Mouse (Mus musculus) olfactory bulb, adult 2 months (tissue): Measurements from ENCODE around the gene Sstr5.

Source experiments
- CTCF ChIP-seq: fragments of 200-500 bp; IDR thresholded peaks from 2 replicates; pipeline ENCODE4 v1.5.1; 2012; ENCODE audit warnings: low read depth, mild to moderate bottlenecking, low read length, moderate library complexity; ENCODE audit not compliant: insufficient read depth
- POLR2A ChIP-seq: fragments of 200-500 bp; IDR thresholded peaks from 2 replicates; pipeline ENCODE4 v1.6.1; 2012; ENCODE audit warnings: mild to moderate bottlenecking, low read depth, low read length, moderate library complexity; ENCODE audit not compliant: insufficient read depth

DNA sequence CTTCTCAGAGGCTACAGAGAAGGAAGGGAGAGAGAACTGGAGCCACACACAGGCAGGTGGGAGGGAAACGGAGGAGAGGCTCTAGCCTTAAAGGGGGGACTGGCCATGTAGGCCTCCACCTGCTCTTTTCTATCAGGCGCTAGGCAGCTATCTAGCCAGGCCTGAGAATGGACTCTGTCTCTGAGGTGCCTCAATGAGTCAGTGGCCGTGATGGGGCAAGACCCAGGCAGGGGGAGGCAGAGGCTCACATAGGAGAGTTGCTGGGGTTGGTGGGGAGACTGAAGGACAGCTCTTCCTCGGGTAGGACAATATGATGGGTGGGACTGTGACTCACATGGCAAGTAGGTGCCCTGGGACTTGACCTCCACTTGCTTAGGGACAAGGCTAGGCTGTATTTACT is 46.8 kb downstream of the Sstr5 start:
- TF ChIP-seq CTCF (no peak), POLR2A (no peak)
